Mouse (Mus musculus) limb, embryonic 13.5 days (tissue): ENCODE results near the gene Svbp. TPM values are rescaled to one million over a fixed set of nuclear protein-coding genes. Genes with fewer than 3 reads are reported as not detected.
A peak's percentile ranks its signal among the peaks of the same experiment; 100 is the strongest.

Source experiments
- ATAC-seq: fragments of 200-750 bp; cut with Nextera tagmentation; 2 replicates; pipeline ENCODE4 v1.8.0; 2017; ENCODE audit warnings: low read depth, moderate number of reproducible peaks, moderate TSS enrichment; ENCODE audit not compliant: low FRiP score
- H3K27ac ChIP-seq: fragments of 300-500 bp; sonication (generic); 2 replicates; pipeline ENCODE4 v1.5.1; 2015; ENCODE audit warnings: inconsistent platforms, mild to moderate bottlenecking, moderate library complexity
- H3K27me3 ChIP-seq: fragments of 300-500 bp; sonication (generic); 2 replicates; pipeline ENCODE4 v1.6.1; 2015; ENCODE audit warnings: mild to moderate bottlenecking, inconsistent platforms
- H3K36me3 ChIP-seq: fragments of 300-500 bp; sonication (generic); 2 replicates; pipeline ENCODE4 v1.6.1; 2015; ENCODE audit warnings: inconsistent platforms, mild to moderate bottlenecking, moderate library complexity
- H3K4me1 ChIP-seq: fragments of 300-500 bp; sonication (generic); 2 replicates; pipeline ENCODE4 v1.6.1; 2015; ENCODE audit warnings: inconsistent platforms
- H3K4me2 ChIP-seq: fragments of 300-500 bp; sonication (generic); replicated peaks from 2 replicates; pipeline ENCODE4 v1.6.1; 2015; ENCODE audit warnings: inconsistent platforms, mild to moderate bottlenecking, moderate library complexity
- H3K4me3 ChIP-seq: fragments of 300-500 bp; sonication (generic); 2 replicates; pipeline ENCODE4 v1.5.1; 2015; ENCODE audit warnings: moderate library complexity, mild to moderate bottlenecking, inconsistent platforms
- H3K9ac ChIP-seq: fragments of 300-500 bp; sonication (generic); 2 replicates; pipeline ENCODE4 v1.6.1; 2015; ENCODE audit warnings: mild to moderate bottlenecking, inconsistent platforms
- H3K9me3 ChIP-seq: fragments of 300-500 bp; sonication (generic); 2 replicates; pipeline ENCODE4 v1.6.1; 2016; ENCODE audit warnings: inconsistent platforms
- WGBS: fragments of 180-500 bp; shearing (Covaris S2); methylation state at CpG from one replicate; pipeline ENCODE4 v1.1.7; 2015; 5-methylcytosine and 5-hydroxymethylcytosine counted together
- polyA plus RNA-seq: library from polyadenylated mRNA; unstranded; fragments of >200 nt; fragmentation: Nextera tagmentation; extraction: Ambion mirVana; gene quantifications from 2 replicates; pipeline ENCODE4 v1.2.1, GENCODE M21; 2015

The Svbp gene
- polyA plus RNA-seq, 1 experiment from 2014 or later: 223 TPM

GRCm38 (mm10) chr4:119192757-119193156, 2.3 kb upstream of the Svbp start:
- no peak overlapping the region for H3K4me2 ChIP-seq
- ATAC-seq: no peak
- H3K36me3 ChIP-seq: 0 out of 2 replicates have a peak, but pooled peaks cover 3% of the 10 kb centered on the region
- no peak overlapping the region for H3K4me3 ChIP-seq
- H3K9me3 ChIP-seq: no peaks in the 10 kb centered on the region
- no peaks in the 10 kb centered on the region for H3K27me3 ChIP-seq
- 87% methylated on average over 4 of the region's 4 CpGs for WGBS
- peaks cover 19% of the 10 kb centered on the region for H3K4me1 ChIP-seq
- no peak overlapping the region for H3K9ac ChIP-seq
- no peak overlapping the region for H3K27ac ChIP-seq

DNA sequence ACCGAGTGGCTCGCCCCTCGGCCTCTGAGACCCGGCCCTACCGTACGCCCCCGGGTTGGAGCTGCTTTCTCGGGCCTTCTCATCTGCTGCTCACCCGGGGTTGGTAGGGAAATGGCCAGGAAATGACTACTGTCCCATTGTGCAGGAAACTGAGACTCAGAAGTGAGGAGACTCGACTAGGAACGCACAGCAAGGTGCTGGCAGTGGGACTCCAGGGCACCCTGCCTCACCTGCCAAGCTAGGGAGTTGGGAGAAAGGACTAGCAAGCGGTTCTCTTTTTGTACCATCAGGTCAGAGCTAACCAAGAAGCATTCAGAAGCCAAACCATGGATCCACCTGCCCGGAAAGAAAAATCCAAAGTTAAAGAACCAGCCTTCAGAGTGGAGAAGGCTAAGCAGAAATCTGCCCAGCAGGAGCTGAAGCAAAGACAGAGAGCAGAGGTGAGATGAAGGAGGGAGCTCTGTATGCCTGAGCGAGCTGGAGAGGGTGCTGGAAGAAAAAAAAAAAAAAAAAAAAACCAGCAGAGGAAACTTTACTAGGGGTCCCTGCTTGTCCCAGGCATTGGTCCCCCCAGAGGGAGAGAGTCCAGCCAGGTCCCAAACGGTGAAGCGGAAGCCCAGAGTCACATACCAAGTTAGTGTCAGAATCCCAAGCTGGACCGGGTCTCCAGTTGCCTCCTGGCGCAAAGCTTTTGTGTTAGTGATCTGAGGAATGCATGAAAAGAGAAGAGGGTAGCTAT, 645 bp downstream of the Svbp start:
- H3K27ac ChIP-seq: peak overlapping the region; percentile 80
- H3K36me3 ChIP-seq: peaks cover 19% of the 10 kb centered on the region
- peak overlapping the region; percentile 88 for H3K9ac ChIP-seq
- peak overlapping the region; percentile 70 for H3K4me2 ChIP-seq
- 8% methylated on average over 18 of the region's 18 CpGs for WGBS
- H3K9me3 ChIP-seq: no peaks in the 10 kb centered on the region
- no peak for ATAC-seq
- peak overlapping the region; percentile 80 for H3K4me3 ChIP-seq
- H3K27me3 ChIP-seq: no peaks in the 10 kb centered on the region
- peaks cover 28% of the 10 kb centered on the region for H3K4me1 ChIP-seq

DNA sequence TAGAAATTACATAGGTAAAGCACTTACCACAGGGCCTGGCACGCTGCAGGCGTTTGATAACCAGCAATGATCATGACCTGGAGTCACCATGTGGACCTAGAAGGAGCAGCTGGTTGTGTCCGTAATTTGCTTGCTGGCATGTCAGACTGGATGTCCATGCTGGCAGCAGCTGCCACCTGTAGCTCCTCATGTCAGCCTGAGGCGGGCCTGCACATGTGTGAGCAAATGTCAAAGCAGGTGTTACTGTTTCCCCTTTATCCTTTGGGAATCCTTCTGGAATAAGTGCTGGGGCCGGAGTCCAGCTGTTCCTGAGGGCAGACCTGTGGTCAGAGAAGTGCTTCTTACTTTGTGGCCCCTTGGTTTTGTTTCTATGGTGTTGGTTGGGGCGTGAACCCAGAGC, 3.0 kb downstream of the Svbp start:
- Histone ChIP-seq H3K9ac (0 out of 2 replicates have a peak overlapping the region, but pooled peaks have one; percentile 25), H3K36me3 (peaks cover 33% of the 10 kb centered on the region), H3K9me3 (no peaks in the 10 kb centered on the region), H3K27me3 (no peaks in the 10 kb centered on the region), H3K4me3 (no peak overlapping the region), H3K4me2 (no peak overlapping the region), H3K27ac (no peak overlapping the region), H3K4me1 (peaks cover 28% of the 10 kb centered on the region)
- no peak; the same call in 1 of the 2 replicates for ATAC-seq
- WGBS: 71% methylated on average over 6 of the region's 6 CpGs

GRCm38 (mm10) chr4:119204672-119205071, 9.6 kb downstream of the Svbp start:
- no peak overlapping the region for H3K9ac ChIP-seq
- H3K4me2 ChIP-seq: no peak overlapping the region
- WGBS: 17% methylated on average over 8 of the region's 8 CpGs
- H3K9me3 ChIP-seq: no peaks in the 10 kb centered on the region
- ATAC-seq: peak; percentile 45
- H3K36me3 ChIP-seq: peaks cover 19% of the 10 kb centered on the region
- no peaks in the 10 kb centered on the region for H3K4me1 ChIP-seq
- H3K27me3 ChIP-seq: no peaks in the 10 kb centered on the region
- no peak overlapping the region for H3K4me3 ChIP-seq
- H3K27ac ChIP-seq: no peak overlapping the region

DNA sequence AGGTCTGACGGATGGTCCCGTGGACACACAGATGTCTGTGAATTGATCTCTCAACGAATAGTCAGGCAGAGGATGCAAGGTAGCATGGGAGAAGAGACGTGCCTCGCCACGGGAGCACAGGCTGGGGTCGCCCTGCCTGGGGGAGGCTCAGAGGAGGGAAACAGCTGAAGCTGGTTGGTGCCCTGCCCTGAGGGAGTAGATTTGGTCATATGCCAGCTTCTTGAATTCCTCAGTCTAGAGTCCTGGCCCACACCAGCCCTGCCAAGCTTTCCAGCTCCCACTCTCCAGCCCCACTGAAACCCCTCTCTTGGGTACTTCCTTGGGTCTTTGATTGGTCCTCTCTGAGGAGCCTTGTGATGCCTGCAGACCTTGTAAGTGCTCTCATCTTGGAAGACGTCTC, 21.6 kb downstream of the Svbp start:
- Histone ChIP-seq H3K36me3 (no peaks in the 10 kb centered on the region), H3K9me3 (no peaks in the 10 kb centered on the region), H3K4me3 (no peak overlapping the region), H3K27ac (no peak overlapping the region), H3K4me2 (no peak overlapping the region), H3K9ac (no peak overlapping the region), H3K27me3 (peaks cover 4% of the 10 kb centered on the region; the same call in 1 of the 2 replicates), H3K4me1 (peaks cover 3% of the 10 kb centered on the region; the same call in 1 of the 2 replicates)
- 80% methylated on average over 8 of the region's 8 CpGs for WGBS
- ATAC-seq: no peak

DNA sequence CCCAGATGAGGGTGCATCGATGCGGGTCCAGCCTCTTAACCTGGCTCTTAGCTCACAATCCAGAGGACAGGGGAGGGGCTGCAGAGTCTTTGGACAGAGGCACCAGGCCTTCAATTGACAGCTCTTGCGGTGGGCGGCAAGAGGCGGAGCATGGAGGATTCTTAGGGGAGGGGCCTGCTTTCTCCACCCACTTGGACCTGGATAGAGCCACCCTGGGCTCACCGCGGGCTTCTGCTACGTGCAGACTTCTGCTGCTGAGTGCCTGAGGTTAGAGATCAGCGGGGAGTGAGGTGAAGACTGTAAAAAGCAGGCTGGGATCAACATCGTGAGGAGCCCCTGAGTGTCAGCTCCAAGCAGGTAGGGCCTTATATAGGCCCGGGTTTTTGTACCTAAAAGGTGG, 23.1 kb downstream of the Svbp start, which contains the start of gene Tmem269:
TSS of gene Tmem269 (minus strand) at position 49 of the 400 bp plus-strand sequence.
- Histone ChIP-seq H3K4me2 (no peak within 1 kb of the TSS), H3K27me3 (peaks cover 4% of the 10 kb centered on the region; the same call in 1 of the 2 replicates), H3K4me1 (peaks cover 3% of the 10 kb centered on the region; the same call in 1 of the 2 replicates), H3K4me3 (no peak within 1 kb of the TSS), H3K9ac (no peak within 1 kb of the TSS), H3K27ac (no peak within 1 kb of the TSS), H3K9me3 (no peaks in the 10 kb centered on the region), H3K36me3 (peaks cover 12% of the 10 kb centered on the region)
- 0 out of 2 replicates have a peak, but pooled peaks have one; percentile 15 for ATAC-seq
- WGBS: 13% methylated on average over 11 of the region's 11 CpGs

- no peaks in the 10 kb centered on the region for H3K27me3 ChIP-seq
- no peaks in the 10 kb centered on the region for H3K4me1 ChIP-seq
- H3K27ac ChIP-seq: no peak overlapping the region
- ATAC-seq: no peak
- no peak overlapping the region for H3K9ac ChIP-seq
- no peaks in the 10 kb centered on the region for H3K9me3 ChIP-seq
- H3K4me2 ChIP-seq: no peak overlapping the region
- peaks cover 65% of the 10 kb centered on the region for H3K36me3 ChIP-seq
- WGBS: 90% methylated on average over 1 of the region's 1 CpGs
- H3K4me3 ChIP-seq: no peak overlapping the region
Observed at GRCm38 (mm10) chr4:119223696-119224095, 28.6 kb downstream of the Svbp start.

DNA sequence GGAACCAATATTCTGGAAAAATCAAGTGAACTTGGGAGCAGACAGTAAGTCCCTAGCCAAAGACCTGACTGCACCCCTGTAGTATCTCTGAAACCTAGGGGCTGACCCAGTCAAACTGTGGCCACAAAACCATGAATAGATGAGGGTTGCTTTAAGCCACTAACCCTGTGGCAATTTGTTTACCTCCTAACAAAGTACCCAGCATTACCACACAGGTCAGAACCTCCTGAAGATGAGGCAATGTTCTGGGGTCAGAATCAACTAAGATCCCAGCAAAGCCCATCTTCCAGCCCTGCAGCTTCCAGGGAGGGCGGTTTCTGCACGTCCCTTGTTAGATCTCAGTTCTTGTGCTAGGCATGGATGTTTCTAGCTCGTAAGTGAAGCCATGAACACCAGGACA, 29.4 kb downstream of the Svbp start:
- Histone ChIP-seq H3K27ac (no peak overlapping the region), H3K27me3 (no peaks in the 10 kb centered on the region), H3K4me3 (no peak overlapping the region), H3K4me1 (no peaks in the 10 kb centered on the region), H3K36me3 (peaks cover 70% of the 10 kb centered on the region), H3K9me3 (no peaks in the 10 kb centered on the region), H3K9ac (no peak overlapping the region), H3K4me2 (no peak overlapping the region)
- ATAC-seq: no peak
- WGBS: over 99% methylated on average over 3 of the region's 3 CpGs

DNA sequence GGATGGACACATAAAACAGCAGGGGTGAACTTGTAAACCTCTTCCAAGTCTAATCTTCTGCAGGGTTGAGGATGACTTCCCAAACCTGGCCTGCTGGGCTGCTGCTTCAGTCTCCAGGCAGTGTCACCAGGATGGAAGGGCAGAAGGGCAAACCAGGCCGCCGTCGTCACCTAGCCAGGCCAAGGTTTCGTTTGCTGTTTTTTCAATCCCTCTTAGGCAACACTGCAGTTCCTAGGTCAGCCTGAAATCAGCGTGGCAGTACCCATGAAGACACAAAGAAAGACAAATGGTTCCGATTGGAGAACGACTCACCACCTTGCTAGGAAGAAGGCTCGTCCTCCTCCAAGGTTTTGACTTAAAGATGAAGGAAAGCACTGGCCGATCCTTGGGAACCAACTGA, 30.6 kb downstream of the Svbp start:
- Histone ChIP-seq H3K27ac (no peak overlapping the region), H3K9me3 (no peaks in the 10 kb centered on the region), H3K4me1 (no peaks in the 10 kb centered on the region), H3K9ac (no peak overlapping the region), H3K4me2 (no peak overlapping the region), H3K36me3 (peaks cover 71% of the 10 kb centered on the region), H3K4me3 (no peak overlapping the region), H3K27me3 (no peaks in the 10 kb centered on the region)
- ATAC-seq: no peak
- WGBS: 90% methylated on average over 9 of the region's 9 CpGs

DNA sequence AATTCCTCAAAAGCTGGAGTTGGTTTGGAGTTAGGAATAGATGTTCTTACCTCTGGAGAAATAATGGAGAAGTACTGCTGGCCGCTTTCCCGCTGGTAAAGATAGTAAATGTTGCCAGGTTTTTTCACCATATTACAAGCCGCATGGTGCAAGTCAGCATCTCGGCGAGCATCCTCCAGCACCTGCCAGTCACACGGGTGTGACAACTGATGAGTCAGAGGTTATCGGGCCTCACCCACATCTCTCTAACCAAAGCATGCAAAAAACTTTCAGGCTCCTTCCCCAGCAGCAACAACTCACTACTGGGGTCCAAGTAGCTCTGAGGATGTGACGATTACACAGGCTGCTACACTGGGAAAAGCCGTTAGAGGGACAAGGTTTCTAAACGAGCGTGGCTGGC, 31.6 kb downstream of the Svbp start:
- no peak overlapping the region for H3K27ac ChIP-seq
- no peak overlapping the region for H3K4me2 ChIP-seq
- no peak overlapping the region for H3K9ac ChIP-seq
- peaks cover 6% of the 10 kb centered on the region for H3K4me1 ChIP-seq
- H3K27me3 ChIP-seq: no peaks in the 10 kb centered on the region
- H3K9me3 ChIP-seq: no peaks in the 10 kb centered on the region
- no peak for ATAC-seq
- no peak overlapping the region for H3K4me3 ChIP-seq
- H3K36me3 ChIP-seq: peaks cover 71% of the 10 kb centered on the region
- 94% methylated on average over 11 of the region's 11 CpGs for WGBS

GRCm38 (mm10) chr4:119232410-119233255, 37.5 kb downstream of the Svbp start, which contains the start of the genes AU022252 and P3h1:
AU022252 (minus strand) TSS chr4:119232712.
P3h1 (plus strand) TSS chr4:119232915.
- WGBS: under 1% methylated on average over 71 of the region's 71 CpGs
- H3K9me3 ChIP-seq: no peaks in the 10 kb centered on the region
- H3K4me2 ChIP-seq: peak within 1 kb of the TSS; percentile 81
- H3K27me3 ChIP-seq: no peaks in the 10 kb centered on the region
- peak within 1 kb of the TSS; percentile 90 for H3K9ac ChIP-seq
- peak within 1 kb of the TSS; percentile 67 for H3K27ac ChIP-seq
- H3K4me3 ChIP-seq: peak within 1 kb of the TSS; percentile 94
- H3K4me1 ChIP-seq: peaks cover 19% of the 10 kb centered on the region
- ATAC-seq: peak; percentile 96
- peaks cover 36% of the 10 kb centered on the region for H3K36me3 ChIP-seq
